Mouse (Mus musculus): ENCODE measurements at regions not wholly inside any gene's neighbourhood (a gene's known extent, or its start where the extent isn't known, plus 50 kb on each side); places are given as distances from the start of the nearest gene placed in this dataset.

GRCm38 (mm10) chr11:56341040-56341439, 300.2 kb upstream of the Nmur2 start:
- Histone ChIP-seq H3K4me3 (no peak overlapping the region), H3K9me3 (replicated peaks) (no peaks in the 10 kb centered on the region), H3K27ac (replicated peaks) (no peak overlapping the region), H3K36me3 (no peaks in the 10 kb centered on the region), H3K4me1 (no peaks in the 10 kb centered on the region), H3K27me3 (ENCODE audit: low read depth, poor library complexity, severe bottlenecking) (no peaks in the 10 kb centered on the region)
- no peak for DNase-seq (ENCODE audit: low spot score)
- 79% methylated on average over 2 of the region's 2 CpGs for WGBS

DNA sequence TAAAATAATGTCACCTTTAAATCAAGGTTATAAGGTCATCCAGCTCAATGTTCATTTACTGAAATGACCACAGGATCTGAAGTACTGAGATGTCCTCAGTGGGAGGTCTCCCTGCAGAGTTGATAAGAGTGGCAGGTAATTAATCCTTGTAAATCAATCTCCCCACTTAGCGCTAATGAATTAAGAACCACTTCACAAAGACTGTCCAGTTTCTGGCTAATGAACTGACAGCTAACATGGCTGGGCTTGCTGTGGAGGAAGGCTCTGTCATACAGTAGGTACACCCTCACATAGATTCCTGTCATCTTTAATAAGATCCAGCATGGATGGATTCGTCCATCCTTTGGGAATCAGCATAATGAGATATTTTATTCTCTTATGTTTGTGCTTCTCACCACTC, 297.7 kb upstream of the Nmur2 start:
- Histone ChIP-seq H3K9me3 (replicated peaks) (peaks cover 3% of the 10 kb centered on the region; the same call in 1 of the 2 replicates), H3K36me3 (no peaks in the 10 kb centered on the region), H3K27me3 (ENCODE audit: low read depth, poor library complexity, severe bottlenecking) (no peaks in the 10 kb centered on the region), H3K4me1 (no peaks in the 10 kb centered on the region), H3K27ac (replicated peaks) (no peak overlapping the region), H3K4me3 (no peak overlapping the region)
- 79% methylated on average over 2 of the region's 2 CpGs for WGBS
- no peak for DNase-seq (ENCODE audit: low spot score)

GRCm38 (mm10) chr11:56335937-56336336, 295.1 kb upstream of the Nmur2 start:
- DNase-seq (ENCODE audit: low spot score) = no peak
- Histone ChIP-seq H3K4me3 (no peak overlapping the region), H3K9me3 (replicated peaks) (peaks cover 3% of the 10 kb centered on the region; the same call in 1 of the 2 replicates), H3K36me3 (no peaks in the 10 kb centered on the region), H3K4me1 (no peaks in the 10 kb centered on the region), H3K27ac (replicated peaks) (no peak overlapping the region), H3K27me3 (ENCODE audit: low read depth, poor library complexity, severe bottlenecking) (no peaks in the 10 kb centered on the region)

DNA sequence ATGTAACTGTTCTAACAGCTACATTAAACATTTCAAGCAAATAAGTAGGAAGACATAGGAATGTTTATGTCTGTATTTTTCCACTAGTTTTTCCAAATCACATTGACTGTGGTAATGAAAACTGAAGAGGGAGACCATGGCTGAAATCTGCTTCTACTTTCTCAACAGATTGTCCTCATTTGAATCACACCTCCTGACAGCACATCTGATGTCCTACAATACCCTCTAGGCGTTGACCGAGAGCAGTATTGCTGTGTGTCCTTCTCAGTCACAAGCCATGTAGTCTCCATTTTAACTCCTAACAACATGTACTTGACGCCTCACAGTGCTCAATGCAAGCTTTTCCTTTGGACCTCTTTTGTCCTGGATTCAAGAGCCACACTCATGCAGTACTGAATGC, 279.5 kb upstream of the Nmur2 start:
- no peaks in the 10 kb centered on the region for H3K27me3 ChIP-seq (ENCODE audit: low read depth, poor library complexity, severe bottlenecking)
- H3K27ac ChIP-seq (replicated peaks) = no peak overlapping the region
- H3K9me3 ChIP-seq (replicated peaks) = no peaks in the 10 kb centered on the region
- no peak for DNase-seq (ENCODE audit: low spot score)
- no peak overlapping the region for H3K4me3 ChIP-seq
- WGBS = 89% methylated on average over 3 of the region's 3 CpGs
- H3K4me1 ChIP-seq = no peaks in the 10 kb centered on the region
- H3K36me3 ChIP-seq = no peaks in the 10 kb centered on the region

DNA sequence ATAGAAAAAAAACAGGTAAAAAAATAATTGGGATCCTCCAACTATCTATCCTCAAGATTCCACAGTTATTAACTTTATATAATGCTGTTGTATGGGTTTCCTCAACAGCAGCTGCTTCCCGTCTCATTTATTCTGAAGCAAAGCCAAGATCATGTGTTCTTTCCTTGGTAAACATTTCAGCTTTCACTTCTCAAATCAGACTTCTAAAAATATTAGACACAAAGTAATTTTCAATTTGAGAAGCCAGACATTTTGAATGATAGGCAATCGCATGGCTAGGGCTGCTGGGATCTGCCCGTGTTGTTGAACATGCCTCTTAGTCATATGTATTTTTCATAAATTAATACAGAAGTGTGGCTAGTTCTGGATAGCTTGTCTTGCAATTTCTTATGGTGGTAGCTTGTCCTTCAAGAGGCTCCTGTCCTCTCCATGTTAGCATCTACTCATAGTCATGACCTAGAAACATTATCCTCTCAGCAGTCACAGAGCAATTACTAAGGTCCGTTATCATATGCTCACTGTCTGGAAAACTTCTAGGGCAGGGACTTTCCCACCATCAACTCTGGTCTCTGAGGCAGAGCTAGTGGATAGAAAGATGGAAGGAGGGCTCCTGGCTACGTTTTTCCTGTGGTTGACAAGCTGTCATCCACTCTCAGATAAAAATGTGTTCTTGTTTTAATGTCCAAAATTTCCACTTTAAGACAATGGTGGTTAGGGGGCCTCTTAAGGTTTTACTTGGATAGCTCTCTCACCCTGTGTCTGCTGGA, 274.6 kb upstream of the Nmur2 start:
- DNase-seq (ENCODE audit: low spot score) = no peak
- Histone ChIP-seq H3K4me3 (no peak overlapping the region), H3K27me3 (ENCODE audit: low read depth, poor library complexity, severe bottlenecking) (no peaks in the 10 kb centered on the region), H3K4me1 (no peaks in the 10 kb centered on the region), H3K27ac (replicated peaks) (no peak overlapping the region), H3K36me3 (no peaks in the 10 kb centered on the region), H3K9me3 (replicated peaks) (no peaks in the 10 kb centered on the region)
- WGBS = 88% methylated on average over 5 of the region's 5 CpGs

DNA sequence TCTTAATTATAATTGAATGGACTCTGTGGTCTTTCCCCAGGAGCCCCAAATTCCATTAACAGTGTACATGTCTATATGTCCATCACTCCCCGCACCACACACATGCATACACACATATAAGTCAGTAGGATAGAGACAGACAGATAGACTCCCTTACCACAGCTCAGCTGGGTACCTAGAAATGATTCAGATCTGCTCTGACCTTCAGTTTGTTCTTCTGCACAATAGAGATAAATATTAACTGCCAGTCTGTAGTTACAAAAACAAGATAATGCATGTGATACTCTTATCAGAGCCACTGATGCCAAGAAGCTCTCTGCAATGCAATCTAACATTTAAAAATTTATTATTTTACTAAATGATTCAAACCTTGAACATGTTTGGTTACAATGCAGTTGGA, 268.7 kb upstream of the Nmur2 start:
- Histone ChIP-seq H3K36me3 (no peaks in the 10 kb centered on the region), H3K4me3 (no peak overlapping the region), H3K27ac (replicated peaks) (no peak overlapping the region), H3K9me3 (replicated peaks) (no peaks in the 10 kb centered on the region), H3K27me3 (ENCODE audit: low read depth, poor library complexity, severe bottlenecking) (no peaks in the 10 kb centered on the region), H3K4me1 (no peaks in the 10 kb centered on the region)
- no peak for DNase-seq (ENCODE audit: low spot score)
- 97% methylated on average over 1 of the region's 1 CpGs for WGBS

DNA sequence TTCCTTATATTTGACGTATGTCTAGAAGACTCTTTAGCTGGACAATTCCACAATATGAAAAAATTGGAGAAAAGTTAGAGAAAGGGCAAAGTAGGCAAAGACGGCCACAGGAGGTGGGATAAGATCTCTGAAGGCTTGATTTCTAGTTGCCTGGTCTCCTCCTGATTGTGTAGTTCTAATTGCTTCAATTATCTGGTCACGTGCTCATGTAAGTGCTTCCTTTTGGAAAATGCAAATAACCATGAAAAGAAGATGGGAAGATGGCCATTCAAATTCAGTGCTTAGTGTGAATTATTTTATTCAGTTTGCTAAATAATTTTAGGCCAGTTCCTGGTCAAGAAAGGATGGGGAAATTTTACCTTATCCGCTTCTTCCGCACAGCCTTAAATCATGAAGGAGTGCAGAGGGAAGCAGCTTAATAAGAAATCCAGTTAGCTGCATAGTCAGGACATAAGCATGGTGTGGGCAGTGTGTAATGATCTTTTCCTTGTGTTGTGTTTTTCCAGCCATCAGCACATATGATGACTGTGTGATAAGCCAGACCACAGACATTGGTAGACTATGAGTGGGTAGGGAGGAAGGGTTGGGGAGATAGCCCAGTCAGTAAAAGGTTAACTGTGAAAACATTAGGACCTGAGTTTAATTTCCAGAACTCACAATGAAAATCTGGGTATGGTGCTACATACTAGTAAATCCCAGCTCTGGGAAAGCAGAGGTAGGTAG, 267.7 kb upstream of the Nmur2 start:
- DNase-seq (ENCODE audit: low spot score) = no peak
- Histone ChIP-seq H3K4me1 (no peaks in the 10 kb centered on the region), H3K27me3 (ENCODE audit: low read depth, poor library complexity, severe bottlenecking) (no peaks in the 10 kb centered on the region), H3K9me3 (replicated peaks) (no peaks in the 10 kb centered on the region), H3K4me3 (no peak overlapping the region), H3K36me3 (no peaks in the 10 kb centered on the region), H3K27ac (replicated peaks) (no peak overlapping the region)
- 91% methylated on average over 5 of the region's 5 CpGs for WGBS

- Histone ChIP-seq H3K4me1 (no peaks in the 10 kb centered on the region), H3K4me3 (no peak overlapping the region), H3K36me3 (no peaks in the 10 kb centered on the region), H3K27me3 (ENCODE audit: low read depth, poor library complexity, severe bottlenecking) (no peaks in the 10 kb centered on the region), H3K9me3 (replicated peaks) (no peaks in the 10 kb centered on the region), H3K27ac (replicated peaks) (no peak overlapping the region)
- WGBS = 29% methylated on average over 3 of the region's 3 CpGs
- no peak for DNase-seq (ENCODE audit: low spot score)
These were observed 266.2 kb upstream of the Nmur2 start for GRCm38 (mm10) chr11:56307051-56307450.

DNA sequence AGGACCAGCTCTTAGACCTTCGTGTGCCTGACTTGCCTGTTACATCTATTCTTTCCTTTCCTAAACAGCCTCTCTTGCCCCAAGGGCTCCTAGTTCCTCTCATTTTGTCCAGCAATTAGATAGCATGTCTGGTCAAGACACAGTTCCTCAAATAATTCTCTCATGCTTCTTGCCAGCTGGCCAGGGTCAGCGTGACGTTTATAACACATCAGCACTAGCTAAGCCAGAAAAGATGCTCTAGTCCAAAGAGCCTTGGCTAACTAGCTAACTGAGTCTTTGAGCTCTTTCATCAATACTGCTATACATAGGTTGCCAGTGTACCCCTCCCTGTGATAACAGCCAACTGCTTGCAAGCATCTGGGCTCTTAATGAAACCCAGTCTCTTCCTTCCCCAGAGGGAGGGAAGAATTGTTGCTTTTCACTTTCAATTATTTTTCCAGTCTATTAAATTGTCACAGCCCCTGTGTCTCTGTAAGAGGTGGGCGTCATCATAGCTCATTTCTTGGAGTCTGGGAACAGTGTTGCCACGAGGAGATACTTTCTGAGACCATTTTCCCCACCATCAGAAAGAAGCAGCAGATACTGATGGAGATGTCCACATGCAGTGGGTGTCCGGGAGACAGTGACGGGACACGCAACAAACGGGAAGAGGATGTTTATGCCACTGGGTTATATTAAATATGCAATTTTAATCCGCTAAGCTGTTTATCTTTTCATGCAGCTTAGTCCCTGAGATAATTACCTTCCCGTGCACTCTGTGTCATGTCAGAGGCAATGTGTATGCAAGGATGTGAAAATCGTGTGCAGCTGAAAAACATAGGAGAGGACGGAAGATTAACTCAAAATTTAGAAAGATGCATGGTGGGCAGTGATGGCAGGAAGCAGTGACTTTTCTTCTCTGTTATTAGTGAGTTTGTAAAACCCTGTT, 250.1 kb upstream of the Nmur2 start:
- H3K4me3 ChIP-seq = no peak overlapping the region
- no peaks in the 10 kb centered on the region for H3K9me3 ChIP-seq (replicated peaks)
- 91% methylated on average over 13 of the region's 13 CpGs for WGBS
- no peak overlapping the region for H3K27ac ChIP-seq (replicated peaks)
- no peaks in the 10 kb centered on the region for H3K36me3 ChIP-seq
- DNase-seq (ENCODE audit: low spot score) = no peak
- H3K27me3 ChIP-seq (ENCODE audit: low read depth, poor library complexity, severe bottlenecking) = no peaks in the 10 kb centered on the region
- no peaks in the 10 kb centered on the region for H3K4me1 ChIP-seq

GRCm38 (mm10) chr11:56285575-56286260, 244.9 kb upstream of the Nmur2 start:
- Histone ChIP-seq H3K36me3 (no peaks in the 10 kb centered on the region), H3K27ac (replicated peaks) (no peak overlapping the region), H3K4me1 (no peaks in the 10 kb centered on the region), H3K27me3 (ENCODE audit: low read depth, poor library complexity, severe bottlenecking) (no peaks in the 10 kb centered on the region), H3K9me3 (replicated peaks) (no peaks in the 10 kb centered on the region), H3K4me3 (no peak overlapping the region)
- 88% methylated on average over 2 of the region's 2 CpGs for WGBS
- DNase-seq (ENCODE audit: low spot score) = no peak

- no peaks in the 10 kb centered on the region for H3K9me3 ChIP-seq (replicated peaks)
- H3K4me3 ChIP-seq = no peak overlapping the region
- no peak overlapping the region for H3K27ac ChIP-seq (replicated peaks)
- no peaks in the 10 kb centered on the region for H3K36me3 ChIP-seq
- no peaks in the 10 kb centered on the region for H3K27me3 ChIP-seq (ENCODE audit: low read depth, poor library complexity, severe bottlenecking)
- H3K4me1 ChIP-seq = no peaks in the 10 kb centered on the region
- no peak for DNase-seq (ENCODE audit: low spot score)
- 85% methylated on average over 4 of the region's 4 CpGs for WGBS
These were observed 240.4 kb upstream of the Nmur2 start for GRCm38 (mm10) chr11:56281201-56281600.

DNA sequence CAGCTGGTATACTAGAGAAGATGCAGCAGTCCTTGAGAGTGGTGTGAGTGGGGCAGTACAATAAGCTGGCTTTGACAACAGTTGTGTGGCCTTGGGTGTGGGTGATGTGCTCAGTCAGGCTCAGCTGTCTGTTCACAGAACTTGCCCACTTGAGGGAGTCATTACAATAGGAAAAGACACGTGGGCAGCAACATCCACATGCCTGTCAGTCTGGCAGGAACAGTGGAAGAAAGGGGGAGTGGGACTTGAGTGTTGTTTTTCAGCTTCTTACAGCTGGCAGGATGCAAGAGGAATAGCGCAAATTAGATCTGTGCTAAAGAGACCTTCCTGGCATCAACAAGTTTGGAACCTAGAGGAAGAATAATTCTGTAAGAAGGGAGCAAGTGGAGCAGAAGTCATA, 239.4 kb upstream of the Nmur2 start:
- no peak for DNase-seq (ENCODE audit: low spot score)
- H3K4me3 ChIP-seq = no peak overlapping the region
- H3K36me3 ChIP-seq = no peaks in the 10 kb centered on the region
- no peak overlapping the region for H3K27ac ChIP-seq (replicated peaks)
- H3K27me3 ChIP-seq (ENCODE audit: low read depth, poor library complexity, severe bottlenecking) = no peaks in the 10 kb centered on the region
- 60% methylated on average over 2 of the region's 2 CpGs for WGBS
- H3K4me1 ChIP-seq = no peaks in the 10 kb centered on the region
- H3K9me3 ChIP-seq (replicated peaks) = no peaks in the 10 kb centered on the region

All from midbrain, embryonic 10.5 days (tissue).